In the genomic region with DNA sequence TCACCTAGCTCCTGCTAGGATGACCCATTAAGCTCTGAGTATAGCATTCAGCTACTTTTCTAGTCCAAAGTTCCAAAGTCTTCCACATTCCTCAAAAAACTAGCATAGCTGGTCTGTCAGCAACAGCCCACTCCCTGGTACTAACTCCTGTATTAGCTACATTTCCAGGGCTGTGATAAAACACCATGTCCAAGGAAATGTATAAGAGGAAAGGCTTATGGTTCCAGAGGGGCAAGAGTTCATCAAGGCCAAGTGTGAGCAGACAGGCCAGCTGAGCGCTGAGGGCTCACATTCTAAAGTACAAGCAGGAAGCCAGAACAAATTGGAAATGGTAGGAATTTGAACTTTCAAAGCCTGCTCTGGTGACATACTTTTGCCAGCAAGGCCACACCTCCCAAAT, we compare ENCODE assay signal across 9 mouse cellular contexts.
"Had no signal": no experiment of that assay in that cellular context is flagged by ENCODE, and none has a peak within 500 bp of the region (broad histone marks: within the 10 kb centered on the region; RNA-seq: fewer than 3 reads in every experiment).

No protein-coding gene starts in this region.

- H3K4me1 ChIP-seq: hindbrain, embryonic 15.5 days; limb, embryonic 15.5 days; liver, embryonic 13.5 days; midbrain, embryonic 12.5 days; stomach, embryonic 15.5 days had no signal

- H3K9me3 ChIP-seq: hindbrain, embryonic 15.5 days; limb, embryonic 15.5 days; liver, embryonic 13.5 days; midbrain, embryonic 12.5 days; stomach, embryonic 15.5 days had no signal

- H3K9ac ChIP-seq: hindbrain, embryonic 15.5 days; limb, embryonic 15.5 days; liver, embryonic 13.5 days; midbrain, embryonic 12.5 days; stomach, embryonic 15.5 days had no signal

- H3K27ac ChIP-seq: hindbrain, embryonic 15.5 days; left cerebral cortex, adult 2 months; limb, embryonic 15.5 days; liver, embryonic 13.5 days; midbrain, embryonic 12.5 days; stomach, embryonic 15.5 days had no signal

- H3K27me3 ChIP-seq: hindbrain, embryonic 15.5 days; limb, embryonic 15.5 days; liver, embryonic 13.5 days; midbrain, embryonic 12.5 days; stomach, embryonic 15.5 days had no signal

- H3K4me3 ChIP-seq: hindbrain, embryonic 15.5 days; left cerebral cortex, adult 2 months; limb, embryonic 15.5 days; liver, embryonic 13.5 days; midbrain, embryonic 12.5 days; stomach, embryonic 15.5 days had no signal

- DNase-seq: liver, embryonic 13.5 days; lung, adult 18-20 months; right cerebral cortex, postnatal 14 days; thymus, postnatal 36 days had no signal

- H3K4me2 ChIP-seq: hindbrain, embryonic 15.5 days; limb, embryonic 15.5 days; liver, embryonic 13.5 days; midbrain, embryonic 12.5 days; stomach, embryonic 15.5 days had no signal
